In the genomic region with DNA sequence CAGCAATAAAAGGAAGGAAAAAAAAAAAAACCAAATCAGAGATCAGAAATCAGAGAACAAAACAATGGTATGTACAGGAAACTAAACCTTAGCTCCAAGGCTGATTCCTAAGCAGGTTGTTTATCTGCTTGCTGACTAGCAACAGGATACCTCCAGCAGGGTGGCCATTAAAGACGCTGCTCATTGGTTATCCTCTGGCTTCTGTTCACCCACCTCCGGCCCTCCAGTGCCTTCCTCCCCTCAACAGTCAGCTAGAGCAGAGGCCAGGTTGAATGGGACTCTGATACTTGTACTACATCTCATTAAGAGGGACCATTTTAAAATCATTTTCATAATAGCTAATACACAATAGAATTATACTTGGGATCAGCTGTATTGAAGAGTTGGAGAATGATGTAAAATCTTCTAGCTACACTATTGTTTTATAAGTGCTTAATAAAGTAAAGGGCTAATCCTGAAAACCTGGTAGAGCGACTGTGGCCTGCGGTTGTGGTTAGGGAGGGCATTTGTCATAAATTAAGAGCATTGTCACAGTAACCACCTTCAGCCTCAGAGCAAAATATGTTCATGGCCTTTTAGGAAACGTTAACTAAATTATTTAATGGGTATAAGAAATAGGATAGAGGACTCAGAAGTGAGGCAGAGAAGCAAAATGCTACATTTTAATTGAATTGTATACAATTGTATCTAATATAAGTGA, we compare ENCODE assay signal across 14 mouse cellular contexts.
"Had no signal": no experiment of that assay in that cellular context is flagged by ENCODE, and none has a peak within 500 bp of the region (broad histone marks: within the 10 kb centered on the region; RNA-seq: fewer than 3 reads in every experiment).

No protein-coding gene starts in this region.

- ATAC-seq: lung, postnatal 0 days; midbrain, embryonic 16.5 days had no signal

- DNase-seq: lung, adult 2 months; lung, postnatal 14 days; lung, postnatal 36 days; midbrain, embryonic 14.5 days; retina, postnatal 1 day; right cerebral cortex, adult 18-20 months; right cerebral cortex, postnatal 25 days; right cerebral cortex, postnatal 4 days; spleen, adult 18-20 months; thymus, adult 18-20 months; thymus, postnatal 14 days; thymus, postnatal 36 days had no signal
